Mouse (Mus musculus) forebrain, embryonic 11.5 days (tissue): Measurements from ENCODE around the gene Ghsr. TPM values are rescaled to one million over a fixed set of nuclear protein-coding genes. Genes with fewer than 3 reads are reported as not detected.

Source experiments
- ATAC-seq: fragments of 200-750 bp; cut with Nextera tagmentation; replicated peaks from 2 replicates; pipeline ENCODE4 v1.8.0; 2017; ENCODE audit warnings: moderate TSS enrichment; ENCODE audit not compliant: low FRiP score
- DNase-seq: peaks from one replicate; pipeline ENCODE4 v3.0.0-alpha.2; 2017; ENCODE audit warnings: low spot score
- H3K27ac ChIP-seq: fragments of 300-500 bp; sonication (generic); 2 replicates; pipeline ENCODE4 v1.5.1; 2014; ENCODE audit warnings: low read depth, low read length
- H3K27me3 ChIP-seq: fragments of 300-500 bp; sonication (generic); 2 replicates; pipeline ENCODE4 v1.6.1; 2014; ENCODE audit warnings: mild to moderate bottlenecking, low read length, mixed read lengths; ENCODE audit not compliant: control insufficient read depth, insufficient read depth
- H3K36me3 ChIP-seq: fragments of 300-500 bp; sonication (generic); 2 replicates; pipeline ENCODE4 v1.6.1; 2014; ENCODE audit warnings: mild to moderate bottlenecking, low read length, moderate library complexity, mixed read lengths; ENCODE audit not compliant: control insufficient read depth, insufficient read depth
- H3K4me1 ChIP-seq: fragments of 300-500 bp; sonication (generic); replicated peaks from 2 replicates; pipeline ENCODE4 v1.6.1; 2014; ENCODE audit warnings: low read length, mixed read lengths; ENCODE audit not compliant: control insufficient read depth, insufficient read depth
- H3K4me2 ChIP-seq: fragments of 300-500 bp; sonication (generic); 2 replicates; pipeline ENCODE4 v1.6.1; 2014; ENCODE audit warnings: low read depth, mild to moderate bottlenecking, low read length, moderate library complexity, mixed read lengths; ENCODE audit not compliant: severe bottlenecking
- H3K4me3 ChIP-seq: fragments of 300-500 bp; sonication (generic); 2 replicates; pipeline ENCODE4 v1.5.1; 2014; ENCODE audit warnings: low read depth, low read length
- H3K9ac ChIP-seq: fragments of 300-500 bp; sonication (generic); 2 replicates; pipeline ENCODE4 v1.6.1; 2014; ENCODE audit warnings: low read length
- H3K9me3 ChIP-seq: fragments of 300-500 bp; sonication (generic); 2 replicates; pipeline ENCODE4 v1.6.1; 2016; ENCODE audit warnings: low read length, mixed read lengths; ENCODE audit not compliant: control insufficient read depth
- WGBS: fragments of 180-500 bp; shearing (Covaris S2); extraction: QIAGEN DNeasy Blood & Tissue Kit; methylation state at CpG from one replicate; pipeline ENCODE4 v1.1.7; 2014; 5-methylcytosine and 5-hydroxymethylcytosine counted together
- polyA plus RNA-seq: library from polyadenylated mRNA; unstranded; fragments of >200 nt; fragmentation: Nextera tagmentation; extraction: Ambion mirVana; gene quantifications from 2 replicates; pipeline ENCODE4 v1.2.1, GENCODE M21; 2014

The Ghsr gene
- polyA plus RNA-seq, 1 experiment from 2014 or later: not detected

DNA sequence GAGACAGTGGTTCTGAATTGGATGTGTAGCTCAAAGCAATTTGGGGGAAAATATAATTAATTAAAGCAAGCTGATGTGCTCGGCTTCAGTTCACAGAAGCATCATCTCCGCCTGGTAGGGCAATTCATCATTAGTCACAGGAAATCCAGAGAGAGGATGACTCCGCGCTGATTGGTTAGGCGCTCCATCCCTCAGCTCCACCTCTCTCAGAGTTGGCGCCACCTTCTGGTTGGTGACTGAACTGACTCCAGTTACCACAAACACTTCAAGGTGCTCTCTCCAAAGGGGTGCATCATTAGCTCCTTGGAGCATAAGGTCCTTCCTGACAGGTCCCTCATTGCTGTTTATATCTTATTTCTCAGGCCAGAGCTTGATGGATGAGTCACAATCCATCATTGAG, 25.6 kb upstream of the Ghsr start:
- Histone ChIP-seq H3K36me3 (no peaks in the 10 kb centered on the region), H3K27me3 (no peaks in the 10 kb centered on the region), H3K4me2 (no peak overlapping the region), H3K9me3 (no peaks in the 10 kb centered on the region), H3K27ac (no peak overlapping the region), H3K4me3 (no peak overlapping the region), H3K9ac (no peak overlapping the region), H3K4me1 (no peaks in the 10 kb centered on the region)
- DNase-seq: no peak
- no peak for ATAC-seq
- 56% methylated on average over 6 of the region's 6 CpGs for WGBS

DNA sequence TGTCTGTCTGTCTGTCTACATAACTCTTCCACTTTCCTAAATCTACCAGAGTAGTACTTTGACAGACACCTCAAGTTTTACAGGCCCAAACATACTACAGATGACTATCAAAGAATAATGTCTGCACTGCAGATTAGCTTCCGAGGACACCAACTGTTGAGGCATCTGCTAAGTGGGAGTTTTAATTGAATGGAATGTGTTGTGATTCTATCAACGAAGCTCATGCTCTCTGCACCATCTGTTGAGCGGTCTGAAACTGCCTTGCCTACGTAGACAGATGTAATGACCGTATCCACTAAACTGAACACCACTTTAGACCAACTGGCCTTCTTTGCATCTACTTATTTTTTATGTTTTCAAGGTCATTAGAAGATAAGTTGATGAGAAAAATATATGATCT, 22.7 kb upstream of the Ghsr start:
- H3K9ac ChIP-seq: no peak overlapping the region
- H3K36me3 ChIP-seq: no peaks in the 10 kb centered on the region
- ATAC-seq (no peak), DNase-seq (no peak)
- no peak overlapping the region for H3K4me3 ChIP-seq
- WGBS: 84% methylated on average over 5 of the region's 5 CpGs
- no peak overlapping the region for H3K4me2 ChIP-seq
- H3K27me3 ChIP-seq: no peaks in the 10 kb centered on the region
- H3K4me1 ChIP-seq: no peaks in the 10 kb centered on the region
- no peaks in the 10 kb centered on the region for H3K9me3 ChIP-seq
- no peak overlapping the region for H3K27ac ChIP-seq

DNA sequence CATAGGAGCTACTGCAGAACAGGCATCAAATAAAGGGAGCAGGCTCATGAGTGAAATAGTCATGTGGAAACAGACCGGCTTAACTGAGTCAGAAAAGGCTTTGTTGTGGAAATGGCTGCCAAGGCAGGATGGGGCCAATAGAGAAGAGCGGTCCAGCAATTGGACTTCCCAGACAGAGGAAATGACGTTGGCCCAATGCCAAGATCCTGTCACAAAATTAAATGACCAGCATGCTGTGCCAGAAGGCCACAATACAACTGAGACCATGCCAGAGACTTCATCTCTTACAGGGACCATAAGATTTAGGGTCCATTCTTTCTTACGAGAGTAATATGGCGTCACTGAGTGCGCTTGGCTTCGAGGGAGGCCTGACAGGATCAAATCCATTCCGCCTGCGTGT, 20.0 kb upstream of the Ghsr start:
- no peaks in the 10 kb centered on the region for H3K9me3 ChIP-seq
- H3K27me3 ChIP-seq: no peaks in the 10 kb centered on the region
- H3K9ac ChIP-seq: no peak overlapping the region
- no peaks in the 10 kb centered on the region for H3K4me1 ChIP-seq
- no peak overlapping the region for H3K4me2 ChIP-seq
- 81% methylated on average over 9 of the region's 9 CpGs for WGBS
- no peak overlapping the region for H3K4me3 ChIP-seq
- no peak for DNase-seq
- H3K36me3 ChIP-seq: no peaks in the 10 kb centered on the region
- no peak for ATAC-seq
- no peak overlapping the region for H3K27ac ChIP-seq

DNA sequence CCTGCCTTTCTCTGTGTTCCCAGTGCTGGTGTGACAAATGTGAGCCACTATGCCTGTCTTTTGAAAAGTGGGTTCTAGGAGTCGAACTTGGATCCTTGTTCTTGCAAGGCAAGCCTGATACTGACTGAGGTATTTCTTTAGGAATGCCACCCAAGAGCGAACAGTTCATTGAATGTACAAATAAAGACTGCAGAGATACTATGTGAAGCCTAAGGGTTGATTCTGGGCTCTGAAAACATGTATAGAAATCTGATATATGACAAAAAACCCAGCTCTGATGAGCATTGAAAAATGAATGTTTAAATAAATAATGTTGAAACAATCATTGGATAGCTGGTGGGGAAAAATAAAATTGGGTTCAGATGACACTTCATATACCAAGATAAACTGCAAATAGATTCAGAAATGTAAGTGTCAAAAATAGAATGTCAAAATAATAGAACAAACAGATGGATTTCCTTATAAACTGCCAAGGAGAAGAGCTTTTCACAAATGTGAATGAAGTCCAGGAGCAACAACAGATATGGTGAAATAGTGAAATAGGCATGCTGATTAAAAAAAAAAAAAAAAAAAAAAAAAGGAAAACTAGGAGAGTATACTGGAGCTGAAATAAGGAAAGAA, 11.9 kb upstream of the Ghsr start:
- H3K27ac ChIP-seq: no peak overlapping the region
- no peak for DNase-seq
- no peak overlapping the region for H3K9ac ChIP-seq
- no peak overlapping the region for H3K4me2 ChIP-seq
- ATAC-seq: no peak
- H3K27me3 ChIP-seq: no peaks in the 10 kb centered on the region
- H3K4me1 ChIP-seq: no peaks in the 10 kb centered on the region
- no peak overlapping the region for H3K4me3 ChIP-seq
- H3K36me3 ChIP-seq: no peaks in the 10 kb centered on the region
- WGBS: 81% methylated on average over 2 of the region's 2 CpGs
- no peaks in the 10 kb centered on the region for H3K9me3 ChIP-seq

DNA sequence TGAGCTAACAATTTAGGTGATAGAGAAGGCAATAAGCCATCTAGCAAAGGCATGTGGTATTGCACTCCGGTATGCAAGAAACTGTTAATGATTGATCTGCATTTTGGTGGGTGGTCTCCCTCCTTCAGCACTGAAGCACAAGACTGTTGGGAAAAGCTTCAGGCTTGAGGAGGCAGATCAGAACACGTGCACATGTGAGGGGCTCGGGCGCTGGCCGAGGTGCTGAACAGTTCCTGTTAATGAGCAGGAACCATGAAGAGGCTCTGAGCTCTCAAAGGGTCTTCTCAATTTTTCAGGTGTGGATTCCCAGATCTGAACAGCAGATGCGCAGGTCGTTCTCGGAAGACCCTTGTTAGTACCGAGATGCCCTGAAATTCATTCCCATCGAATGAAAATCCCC, 1.0 kb upstream of the Ghsr start:
- Histone ChIP-seq H3K9me3 (no peaks in the 10 kb centered on the region), H3K27me3 (peaks cover 38% of the 10 kb centered on the region), H3K27ac (no peak overlapping the region), H3K4me3 (no peak overlapping the region), H3K4me2 (no peak overlapping the region), H3K36me3 (no peaks in the 10 kb centered on the region), H3K9ac (no peak overlapping the region), H3K4me1 (no peaks in the 10 kb centered on the region; the same call in 1 of the 2 replicates)
- 8% methylated on average over 10 of the region's 10 CpGs for WGBS
- ATAC-seq (no peak), DNase-seq (peak; percentile 84)

DNA sequence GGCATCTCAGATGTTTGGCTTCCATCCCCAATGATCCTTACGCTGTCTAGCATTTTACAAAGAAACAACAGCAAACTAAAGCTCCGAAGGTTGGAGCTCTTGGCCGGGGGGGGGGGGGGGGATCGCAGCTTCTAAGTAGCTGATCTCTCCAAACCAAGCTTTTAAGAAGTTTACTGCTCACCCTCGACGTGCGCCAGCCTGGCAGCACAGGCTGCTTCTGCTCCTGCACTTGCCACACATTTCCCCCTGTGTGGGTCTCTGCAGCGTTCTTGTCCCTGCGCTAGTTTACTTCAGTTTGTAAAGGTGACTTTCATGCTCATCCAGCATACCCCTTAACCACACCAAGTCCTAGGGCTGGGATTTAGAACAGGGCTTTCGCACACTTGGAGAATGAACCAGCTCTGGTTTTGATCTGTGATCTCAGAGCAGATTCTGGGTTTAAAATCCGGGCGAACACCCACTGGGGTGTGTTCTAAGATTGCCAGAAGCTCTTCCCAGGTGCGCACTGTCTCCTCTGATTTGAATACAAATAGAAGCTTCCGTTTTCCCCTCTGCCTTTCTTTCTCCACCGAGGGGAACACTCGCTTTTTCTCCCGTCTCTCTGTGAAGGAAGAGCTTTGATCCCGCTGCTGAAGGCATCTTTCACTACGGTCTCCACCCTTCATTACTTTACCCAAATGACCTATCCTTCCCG, 422 bp upstream of the Ghsr start:
- Histone ChIP-seq H3K27ac (no peak overlapping the region), H3K4me1 (no peaks in the 10 kb centered on the region; the same call in 1 of the 2 replicates), H3K9me3 (no peaks in the 10 kb centered on the region), H3K4me3 (peak overlapping the region; percentile 27), H3K36me3 (no peaks in the 10 kb centered on the region), H3K9ac (no peak overlapping the region), H3K27me3 (peaks cover 38% of the 10 kb centered on the region), H3K4me2 (peak overlapping the region; percentile 55)
- no peak for ATAC-seq
- no peak for DNase-seq
- WGBS: 3% methylated on average over 20 of the region's 20 CpGs

- Histone ChIP-seq H3K27me3 (peaks cover 38% of the 10 kb centered on the region), H3K36me3 (no peaks in the 10 kb centered on the region), H3K4me1 (no peaks in the 10 kb centered on the region; the same call in 1 of the 2 replicates), H3K27ac (no peak overlapping the region), H3K4me2 (peak overlapping the region; percentile 55), H3K9me3 (no peaks in the 10 kb centered on the region), H3K9ac (no peak overlapping the region), H3K4me3 (peak overlapping the region; percentile 27)
- DNase-seq (peak; percentile 59), ATAC-seq (0 out of 2 replicates have a peak, but pooled peaks have one; percentile 21)
- WGBS: 2% methylated on average over 76 of the region's 77 CpGs
These were observed 837 bp downstream of the Ghsr start for GRCm38 (mm10) chr3:27371725-27372650.

DNA sequence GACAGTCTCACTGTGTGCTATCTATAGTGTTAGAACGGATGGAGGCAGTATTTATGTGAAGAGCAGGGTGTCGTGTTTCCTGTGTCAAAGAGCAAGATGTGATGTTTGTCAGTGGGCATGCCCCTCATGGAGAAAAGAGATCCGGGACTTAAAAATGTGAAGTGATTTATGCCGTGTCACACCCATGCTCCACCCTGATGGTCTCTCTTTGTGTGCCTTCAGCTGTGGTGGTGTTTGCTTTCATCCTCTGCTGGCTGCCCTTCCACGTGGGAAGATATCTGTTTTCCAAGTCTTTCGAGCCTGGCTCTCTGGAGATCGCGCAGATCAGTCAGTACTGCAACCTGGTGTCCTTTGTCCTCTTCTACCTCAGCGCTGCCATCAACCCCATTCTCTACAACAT, 3.2 kb downstream of the Ghsr start:
- Histone ChIP-seq H3K9me3 (no peaks in the 10 kb centered on the region), H3K27ac (no peak overlapping the region), H3K9ac (no peak overlapping the region), H3K36me3 (no peaks in the 10 kb centered on the region), H3K4me3 (no peak overlapping the region), H3K27me3 (peaks cover 38% of the 10 kb centered on the region), H3K4me1 (no peaks in the 10 kb centered on the region; the same call in 1 of the 2 replicates), H3K4me2 (no peak overlapping the region)
- no peak for ATAC-seq
- WGBS: 70% methylated on average over 9 of the region's 9 CpGs
- DNase-seq: no peak
